Mouse (Mus musculus) liver, adult 2 months (tissue): ENCODE results near the gene Mettl8. TPM values are rescaled to one million over a fixed set of nuclear protein-coding genes. Genes with fewer than 3 reads are reported as not detected.
A peak's percentile ranks its signal among the peaks of the same experiment; 100 is the strongest.

Source experiments
- DNase-seq: peaks from one replicate; pipeline ENCODE4 v3.0.0-alpha.2; 2011; ENCODE audit warnings: low read depth, low spot score; ENCODE audit errors: extremely low read depth
- H3K27ac ChIP-seq: fragments of 200-500 bp; replicated peaks from 2 replicates; pipeline ENCODE4 v1.5.1; 2012; ENCODE audit warnings: low read depth, mild to moderate bottlenecking, control low read depth, inconsistent platforms, low read length; ENCODE audit not compliant: insufficient read depth
- H3K27me3 ChIP-seq: fragments of 200-500 bp; 2 replicates; pipeline ENCODE4 v1.6.1; 2012; ENCODE audit warnings: mild to moderate bottlenecking, moderate library complexity, low read length, inconsistent platforms; ENCODE audit not compliant: control insufficient read depth, insufficient read depth
- H3K36me3 ChIP-seq: fragments of 200-500 bp; 2 replicates; pipeline ENCODE4 v1.6.1; 2012; ENCODE audit warnings: low read length, inconsistent platforms; ENCODE audit not compliant: control insufficient read depth, insufficient read depth
- H3K4me1 ChIP-seq: fragments of 200-500 bp; 2 replicates; pipeline ENCODE4 v1.6.1; 2011; ENCODE audit warnings: low read length; ENCODE audit not compliant: control insufficient read depth, insufficient read depth
- H3K4me3 ChIP-seq: fragments of 200-500 bp; 2 replicates; pipeline ENCODE4 v1.5.1; 2011; ENCODE audit warnings: low read depth, mild to moderate bottlenecking, control low read depth, low read length, moderate library complexity; ENCODE audit not compliant: insufficient read depth
- H3K79me2 ChIP-seq: fragments of 200-500 bp; 2 replicates; pipeline ENCODE4 v1.6.1; 2012; ENCODE audit warnings: inconsistent platforms, mild to moderate bottlenecking, low read length, moderate library complexity; ENCODE audit not compliant: control insufficient read depth, insufficient read depth
- H3K9ac ChIP-seq: fragments of 200-500 bp; 2 replicates; pipeline ENCODE4 v1.6.1; 2012; ENCODE audit warnings: low read depth, mild to moderate bottlenecking, control low read depth, inconsistent platforms, low read length
- CTCF ChIP-seq: fragments of 200-500 bp; IDR thresholded peaks from 2 replicates; pipeline ENCODE4 v1.5.1; 2011; ENCODE audit warnings: low read depth, low read length, control low read depth
- POLR2A ChIP-seq: fragments of 200-500 bp; IDR thresholded peaks from 2 replicates; pipeline ENCODE4 v1.6.1; 2011; ENCODE audit warnings: low read length, control low read depth; ENCODE audit not compliant: insufficient read depth; ENCODE audit errors: extremely low read depth
- whole genome bisulfite sequencing: fragments of 180-500 bp; shearing (Covaris S2); methylation state at CpG from one replicate; pipeline ENCODE4 v1.1.7; 2018; 5-methylcytosine and 5-hydroxymethylcytosine counted together
- polyA plus RNA-seq: library from polyadenylated mRNA; depleted of rRNA; stranded (reverse); fragments of >200 nt; gene quantifications from 2 replicates; pipeline ENCODE4 v1.2.3, GENCODE M21; 2012
- total RNA-seq: library from RNA; depleted of rRNA; stranded (reverse); fragments of >200 nt; gene quantifications from 2 replicates; pipeline ENCODE4 v1.2.3, GENCODE M21; 2014

The Mettl8 gene
- total and polyA plus RNA-seq, 2 experiments: 2.7 to 11.7 TPM

GRCm38 (mm10) chr2:70932965-70933364 is 122.4 kb downstream of the Mettl8 start:
- peak; percentile 90 for DNase-seq
- Histone ChIP-seq H3K9ac (no peak overlapping the region), H3K27ac (no peak overlapping the region), H3K4me3 (no peak overlapping the region), H3K36me3 (no peaks in the 10 kb centered on the region), H3K79me2 (no peaks in the 10 kb centered on the region), H3K27me3 (no peaks in the 10 kb centered on the region), H3K4me1 (peaks cover 7% of the 10 kb centered on the region; the same call in 1 of the 2 replicates)
- WGBS: 61% methylated on average over 4 of the region's 4 CpGs
- no peak for TF ChIP-seq CTCF
- TF ChIP-seq POLR2A: no peak

- 85% methylated on average over 11 of the region's 11 CpGs for WGBS
- Histone ChIP-seq H3K36me3 (no peaks in the 10 kb centered on the region), H3K9ac (no peak overlapping the region), H3K27ac (no peak overlapping the region), H3K79me2 (no peaks in the 10 kb centered on the region), H3K27me3 (no peaks in the 10 kb centered on the region), H3K4me1 (peaks cover 3% of the 10 kb centered on the region; the same call in 1 of the 2 replicates), H3K4me3 (no peak overlapping the region)
- TF ChIP-seq POLR2A: no peak
- TF ChIP-seq CTCF: no peak
- DNase-seq: no peak
These were observed 124.6 kb downstream of the Mettl8 start for GRCm38 (mm10) chr2:70930631-70931288.

GRCm38 (mm10) chr2:70929714-70930113 is 125.7 kb downstream of the Mettl8 start:
- Histone ChIP-seq H3K9ac (no peak overlapping the region), H3K79me2 (no peaks in the 10 kb centered on the region), H3K4me1 (peaks cover 3% of the 10 kb centered on the region; the same call in 1 of the 2 replicates), H3K36me3 (no peaks in the 10 kb centered on the region), H3K27me3 (no peaks in the 10 kb centered on the region), H3K4me3 (no peak overlapping the region), H3K27ac (no peak overlapping the region)
- DNase-seq: no peak
- 94% methylated on average over 11 of the region's 11 CpGs for WGBS
- TF ChIP-seq POLR2A (no peak), CTCF (no peak)

- no peaks in the 10 kb centered on the region for H3K36me3 ChIP-seq
- H3K79me2 ChIP-seq: no peaks in the 10 kb centered on the region
- 70% methylated on average over 1 of the region's 1 CpGs for WGBS
- H3K4me1 ChIP-seq: no peaks in the 10 kb centered on the region
- no peak overlapping the region for H3K4me3 ChIP-seq
- DNase-seq: no peak
- TF ChIP-seq CTCF (no peak), POLR2A (no peak)
- H3K9ac ChIP-seq: no peak overlapping the region
- no peaks in the 10 kb centered on the region for H3K27me3 ChIP-seq
- no peak overlapping the region for H3K27ac ChIP-seq
These were observed 131.3 kb downstream of the Mettl8 start for GRCm38 (mm10) chr2:70924049-70924448.

GRCm38 (mm10) chr2:70922814-70923213 is 132.6 kb downstream of the Mettl8 start:
- peak overlapping the region; percentile 31; the same call in 1 of the 2 replicates for H3K4me3 ChIP-seq

GRCm38 (mm10) chr2:70920937-70921596 is 134.3 kb downstream of the Mettl8 start:
- H3K27ac ChIP-seq: no peak overlapping the region
- no peak overlapping the region for H3K9ac ChIP-seq
- TF ChIP-seq CTCF (no peak), POLR2A (no peak)
- H3K27me3 ChIP-seq: no peaks in the 10 kb centered on the region
- 79% methylated on average over 8 of the region's 8 CpGs for WGBS
- H3K4me3 ChIP-seq: no peak overlapping the region
- H3K4me1 ChIP-seq: no peaks in the 10 kb centered on the region
- DNase-seq: no peak
- H3K79me2 ChIP-seq: no peaks in the 10 kb centered on the region
- no peaks in the 10 kb centered on the region for H3K36me3 ChIP-seq

More at GRCm38 (mm10) chr2:70922814-70923213, 132.6 kb downstream of the Mettl8 start:
- no peaks in the 10 kb centered on the region for H3K36me3 ChIP-seq
- no peak for TF ChIP-seq POLR2A
- no peak for TF ChIP-seq CTCF
- DNase-seq: peak; percentile 64
- no peaks in the 10 kb centered on the region for H3K79me2 ChIP-seq
- H3K27ac ChIP-seq: no peak overlapping the region
- 28% methylated on average over 6 of the region's 6 CpGs for WGBS
- H3K4me1 ChIP-seq: no peaks in the 10 kb centered on the region
- no peaks in the 10 kb centered on the region for H3K27me3 ChIP-seq
- H3K9ac ChIP-seq: no peak overlapping the region
